Mouse (Mus musculus) granulocyte monocyte progenitor cell, adult 5-6 weeks (primary cell): Measurements from ENCODE around the gene Rec8. TPM values are rescaled to one million over a fixed set of nuclear protein-coding genes. Genes with fewer than 3 reads are reported as not detected.

Experiments used
- ATAC-seq: replicated peaks from 2 replicates; pipeline ENCODE4 v1.8.0; 2016; ENCODE audit warnings: mild to moderate bottlenecking, moderate TSS enrichment, inconsistent platforms; ENCODE audit not compliant: poor library complexity, severe bottlenecking
- total RNA-seq, 2 experiments: library from RNA; stranded (forward) in 1 of 2; stranded (reverse) in 1 of 2; fragments of 200-712, 200-1000 nt in 1 of 2; fragments of >200 nt in 1 of 2; fragmentation: Nextera tagmentation in 1 of 2; gene quantifications; 2 replicates each; pipeline ENCODE4 v1.2.3; 2014 to 2017

The Rec8 gene
- 1.0 TPM in 1 of 2 replicates, not detected in the other for total RNA-seq (2014; fragmentation: Nextera tagmentation)
- 0.26 TPM in 1 of 2 replicates, not detected in the other for total RNA-seq (2017)

DNA sequence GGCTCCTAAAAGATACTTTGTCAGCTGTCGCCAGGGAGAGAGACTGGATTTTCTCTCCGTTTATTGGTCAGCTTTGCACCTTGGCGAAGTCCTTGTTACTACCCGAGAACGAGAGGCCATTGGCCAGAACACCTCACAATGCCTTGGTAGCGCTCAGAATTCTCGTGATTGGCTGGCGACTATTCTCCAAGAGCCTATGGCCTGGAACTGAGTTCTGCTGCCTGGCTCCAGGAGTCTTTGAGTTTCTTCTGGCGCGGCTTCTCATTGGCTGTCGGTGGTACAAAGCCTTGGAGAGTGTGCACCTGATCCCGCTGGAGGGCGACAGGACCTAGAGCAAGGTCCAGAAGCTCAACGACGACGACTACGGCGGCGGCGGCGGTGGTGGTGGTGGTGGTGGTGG lies at the start of gene Rec8:
Gene Rec8, plus strand, starts transcription at position 216 of the 400 bp plus-strand sequence.
- peak; percentile 75 for ATAC-seq

DNA sequence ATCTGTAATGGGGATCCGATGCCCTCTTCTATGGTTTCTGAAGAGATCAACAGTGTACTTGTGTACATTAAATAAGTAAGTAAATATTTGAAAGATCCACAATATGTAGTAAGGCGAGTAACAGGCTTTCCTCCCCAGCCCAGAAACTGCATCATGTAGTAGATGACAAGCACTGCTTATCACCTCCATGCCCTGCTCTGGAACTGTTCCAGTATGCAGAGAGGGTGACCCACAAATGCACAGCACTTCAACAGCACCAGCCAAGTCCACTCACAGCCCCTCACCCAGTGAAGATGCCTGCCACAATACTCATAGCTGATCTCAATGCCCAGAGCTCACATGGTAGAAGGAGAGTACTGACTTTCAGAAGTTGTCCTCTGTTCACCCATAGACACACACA lies 47.2 kb upstream of the Rec8 start:
- ATAC-seq: no peak

- ATAC-seq: no peak
Measured at GRCm38 (mm10) chr14:55571760-55572159, 46.1 kb upstream of the Rec8 start.

DNA sequence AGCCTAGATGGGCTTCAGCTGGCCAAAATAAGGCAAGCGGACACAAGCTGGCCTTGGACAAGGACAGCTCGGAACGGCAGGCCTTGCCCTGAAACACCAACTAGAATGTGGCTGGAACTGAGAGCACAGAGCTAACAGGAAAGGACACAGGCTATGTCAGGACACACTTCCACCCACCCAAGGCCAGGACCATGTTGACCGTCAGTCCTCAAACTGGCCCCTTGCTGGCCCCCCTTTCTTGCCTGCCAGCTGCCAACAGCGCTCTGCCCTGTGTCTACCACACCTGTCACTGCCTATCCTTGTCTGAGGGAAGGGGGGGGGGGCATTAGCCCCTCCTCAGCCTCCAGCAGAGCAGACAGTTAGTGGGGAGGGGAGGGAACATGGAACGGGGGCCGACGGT lies 42.5 kb upstream of the Rec8 start, which contains the start of gene Fitm1:
Gene Fitm1, plus strand, starts transcription at position 316 of the 400 bp plus-strand sequence.
- no peak for ATAC-seq

GRCm38 (mm10) chr14:55575711-55576110 lies 42.1 kb upstream of the Rec8 start:
- ATAC-seq: no peak

GRCm38 (mm10) chr14:55576376-55576775 lies 41.5 kb upstream of the Rec8 start:
- ATAC-seq: peak; percentile 35

DNA sequence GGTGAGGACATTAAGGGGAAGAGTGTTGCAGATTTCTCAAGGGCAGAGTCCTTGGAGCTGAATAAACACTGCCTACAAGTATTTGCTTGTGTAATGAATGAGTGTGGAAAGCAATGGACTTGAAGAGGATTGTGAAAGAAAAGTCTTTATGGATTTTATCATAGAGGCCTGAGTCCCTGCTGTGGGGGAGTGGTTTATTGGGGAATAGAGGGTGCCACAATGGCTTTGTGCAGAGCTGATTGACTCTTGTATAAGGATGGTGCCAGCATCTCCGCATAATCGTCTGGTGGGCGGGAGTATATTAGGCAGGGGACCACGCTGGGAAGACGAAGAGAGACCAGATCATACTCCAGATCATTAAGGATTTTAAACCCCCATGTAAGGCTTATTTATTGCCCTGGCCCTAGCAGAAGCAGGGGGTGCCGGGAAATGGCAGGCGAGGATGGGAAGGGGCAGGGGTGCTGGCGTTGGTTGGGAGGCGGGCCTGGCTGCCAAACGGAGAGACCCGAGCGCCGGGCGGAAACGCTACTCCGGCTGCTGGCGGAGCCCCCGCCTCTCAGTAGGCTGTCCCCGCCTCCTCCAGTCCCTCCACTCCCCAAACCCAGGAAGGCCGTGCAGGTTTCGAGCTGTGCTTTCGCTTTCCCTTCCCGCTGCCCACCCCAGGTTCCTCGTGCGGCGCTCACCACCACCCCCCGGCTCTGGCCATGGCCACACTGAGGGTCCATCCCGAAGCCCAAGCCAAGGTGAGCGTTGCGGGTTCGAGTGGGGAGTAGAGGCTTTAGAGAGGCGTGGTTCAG lies 39.8 kb upstream of the Rec8 start, which contains the start of gene Psme1:
Gene Psme1, plus strand, starts transcription at position 253 of the 797 bp plus-strand sequence.
- peak; percentile 85 for ATAC-seq

- ATAC-seq: no peak
Measured at GRCm38 (mm10) chr14:55578668-55579269, 39.1 kb upstream of the Rec8 start.

- no peak for ATAC-seq
Measured at GRCm38 (mm10) chr14:55579511-55580496, 38.0 kb upstream of the Rec8 start.

- no peak for ATAC-seq
Measured at GRCm38 (mm10) chr14:55580731-55581130, 37.1 kb upstream of the Rec8 start.

DNA sequence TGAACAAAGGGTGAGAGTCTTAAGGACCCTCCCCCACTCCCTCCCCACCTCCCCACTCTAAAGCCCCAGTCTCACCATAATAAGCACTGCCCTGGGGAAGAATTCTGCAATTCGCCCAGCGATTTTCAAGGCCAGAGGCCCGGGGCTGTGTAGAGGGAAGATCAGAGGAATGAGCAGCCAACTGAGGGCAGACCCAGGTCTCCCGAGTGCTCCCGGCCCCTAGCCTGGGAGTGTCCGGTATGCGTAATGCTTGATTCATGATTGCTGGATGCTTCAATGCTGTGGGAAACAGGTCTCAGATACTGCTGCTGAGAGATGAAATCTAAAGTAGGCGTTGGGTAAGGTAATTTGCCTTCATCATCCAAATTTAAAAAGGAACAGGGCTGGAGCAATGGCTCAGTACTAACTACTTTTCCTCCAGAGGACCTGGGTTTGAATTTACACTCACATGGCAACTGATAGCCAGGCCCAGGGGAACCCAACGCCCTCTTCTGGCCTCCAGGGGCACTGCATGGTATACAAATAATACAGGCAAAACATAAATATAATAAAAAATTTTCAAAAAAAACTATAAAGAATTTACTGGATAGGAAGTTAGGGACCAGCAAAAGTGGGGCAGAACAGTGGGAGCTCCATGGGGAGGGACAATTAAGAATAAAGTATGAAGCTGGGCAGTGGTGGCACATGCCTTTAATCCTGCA lies 35.7 kb upstream of the Rec8 start:
- ATAC-seq: no peak

- ATAC-seq: no peak
Measured at GRCm38 (mm10) chr14:55584303-55584701, 33.5 kb upstream of the Rec8 start.

GRCm38 (mm10) chr14:55584702-55585565 lies 32.9 kb upstream of the Rec8 start, which contains the start of gene Emc9:
TSS of gene Emc9 (minus strand) at chr14:55585302.
- ATAC-seq: peak; percentile 82

- no peak for ATAC-seq
Measured at GRCm38 (mm10) chr14:55585566-55585960, 32.3 kb upstream of the Rec8 start.

- 0 out of 2 replicates have a peak, but pooled peaks have one; percentile 6 for ATAC-seq
Measured at GRCm38 (mm10) chr14:55586149-55586548, 31.7 kb upstream of the Rec8 start.

- no peak for ATAC-seq
Measured at GRCm38 (mm10) chr14:55589271-55589670, 28.6 kb upstream of the Rec8 start.

- no peak; the same call in 1 of the 2 replicates for ATAC-seq
Measured at GRCm38 (mm10) chr14:55589771-55590448, 27.9 kb upstream of the Rec8 start.

- peak; percentile 77 for ATAC-seq
Measured at GRCm38 (mm10) chr14:55590748-55591330, 27.0 kb upstream of the Rec8 start, which contains the start of gene Psme2. TSS of gene Psme2 (minus strand) at chr14:55591113.
